Mouse (Mus musculus) liver, adult 2 months (tissue): ENCODE measurements around the gene Tbc1d8b.

Experiments
- CTCF ChIP-seq: fragments of 200-500 bp; IDR thresholded peaks from 2 replicates; pipeline ENCODE4 v1.5.1; 2011; ENCODE audit warnings: low read depth, low read length, control low read depth
- POLR2A ChIP-seq: fragments of 200-500 bp; IDR thresholded peaks from 2 replicates; pipeline ENCODE4 v1.6.1; 2011; ENCODE audit warnings: low read length, control low read depth; ENCODE audit not compliant: insufficient read depth; ENCODE audit errors: extremely low read depth

DNA sequence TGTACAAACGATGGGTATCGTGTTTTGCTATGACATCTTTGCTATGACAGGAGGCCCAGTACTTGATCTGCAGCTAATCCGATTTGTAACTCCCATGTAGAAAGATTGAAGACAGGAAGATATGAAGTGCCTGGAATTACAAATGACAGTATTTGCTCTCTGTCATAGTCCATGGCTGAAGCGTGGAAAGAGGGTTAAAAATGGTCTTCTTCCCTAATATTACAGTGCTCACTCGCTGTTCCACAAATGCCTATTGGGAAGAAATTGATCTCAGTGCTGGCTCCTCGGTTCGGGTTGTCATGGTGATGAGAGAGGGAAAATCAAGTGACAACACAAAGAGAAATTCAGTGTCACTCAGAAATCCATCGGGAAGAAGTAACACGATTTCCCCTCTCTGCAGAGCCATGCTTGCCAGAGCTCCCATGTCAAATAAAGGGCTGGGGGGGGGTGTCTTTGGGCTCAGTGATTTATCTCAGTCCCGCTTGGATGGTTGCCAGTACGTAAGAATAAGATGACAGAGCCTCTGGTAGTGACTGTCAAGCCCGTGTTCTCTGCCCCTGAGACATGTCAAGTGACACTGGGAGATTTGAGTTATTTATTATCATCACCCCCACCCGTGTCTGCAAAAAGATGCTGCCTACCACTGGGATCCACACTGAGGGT, 85.3 kb downstream of the Tbc1d8b start:
- TF ChIP-seq CTCF (no peak), POLR2A (no peak)
